Mouse (Mus musculus): Measurements from ENCODE around the gene Pik3c2b. TPM values are rescaled to one million over a fixed set of nuclear protein-coding genes. Genes with fewer than 3 reads are reported as not detected.

Pik3c2b gene
- 11.1 TPM for total RNA-seq (2023)

GRCm38 (mm10) chr1:133045011-133045860 lies at the start of gene Pik3c2b:
Pik3c2b (plus strand) TSS chr1:133045667.

DNA sequence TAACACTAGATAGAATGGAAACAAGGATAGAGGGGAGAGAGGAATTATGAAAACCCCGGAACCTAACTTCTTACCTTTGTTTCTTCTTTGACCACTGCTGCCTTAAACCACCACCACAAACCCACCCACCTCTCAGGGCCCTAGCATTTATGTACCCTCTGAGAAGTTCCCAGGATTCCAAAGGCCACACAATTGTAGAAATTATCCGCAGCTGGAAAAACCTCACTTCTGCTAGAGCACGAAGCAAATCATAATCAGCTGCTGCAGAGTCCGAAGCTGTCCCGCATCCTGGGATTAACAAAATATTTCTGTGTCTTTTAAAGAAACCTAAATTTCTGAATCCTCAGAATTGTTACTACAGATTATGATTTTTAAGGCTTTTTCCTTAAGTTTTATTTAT lies 15.0 kb upstream of the Pik3c2b start, which contains the start of gene Mdm4:
Gene Mdm4, minus strand, starts transcription at position 101 of the 400 bp plus-strand sequence.

DNA sequence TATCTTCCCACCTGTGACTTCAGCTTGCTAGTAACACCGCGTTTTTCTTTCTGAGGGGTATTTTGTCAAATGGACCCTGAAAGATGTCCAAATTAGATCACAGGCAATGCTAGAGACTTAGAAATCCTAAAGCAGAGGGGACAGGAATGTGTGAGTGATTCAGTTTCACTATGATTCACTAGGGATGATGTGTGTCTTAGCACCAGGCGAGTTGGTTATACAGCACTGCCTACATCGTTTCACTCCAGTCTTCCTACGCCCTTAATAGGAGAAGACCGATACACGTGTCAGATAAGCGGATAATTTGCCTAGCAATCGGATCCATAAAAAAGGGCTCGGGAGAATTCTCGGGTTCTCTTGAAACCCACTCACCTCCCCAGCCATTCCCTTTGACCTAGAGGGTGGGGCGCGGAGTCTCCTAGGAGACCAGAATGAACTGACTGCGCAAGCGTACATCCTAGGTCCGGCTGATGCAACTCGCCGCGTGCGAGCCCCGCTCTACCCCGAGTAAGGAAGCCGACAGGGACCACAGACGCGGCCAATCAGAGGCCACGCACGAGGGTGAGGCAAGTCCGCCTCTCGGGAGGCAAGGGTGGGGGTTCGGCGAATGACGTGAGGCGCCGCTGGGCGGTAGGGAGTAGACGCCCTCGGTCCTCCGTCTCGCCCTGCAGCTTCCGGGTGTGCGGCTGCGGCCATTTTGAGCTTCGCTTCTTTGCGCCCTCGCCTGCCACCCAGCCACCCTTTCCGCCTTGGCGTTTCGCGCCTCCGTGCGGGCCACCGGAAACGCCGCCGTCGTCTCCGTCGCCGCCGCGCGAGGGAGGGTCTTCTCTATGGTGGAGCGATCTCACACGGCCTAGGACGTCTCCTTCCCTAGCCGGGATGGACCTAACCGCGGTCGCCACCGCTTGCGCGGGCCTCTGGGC lies 85.4 kb downstream of the Pik3c2b start, which contains the start of gene Ppp1r15b:
Gene Ppp1r15b, plus strand, starts transcription at position 506 of the 923 bp plus-strand sequence.

Other genes starting within 250 kb of the Pik3c2b start
- gene Lrrn2, start 165.4 kb upstream of the Pik3c2b start, total RNA-seq (2023), result not detected
- gene Mdm4, start 15.1 kb upstream of the Pik3c2b start, total RNA-seq (2023), result 272 TPM
- gene Ppp1r15b, start 85.5 kb downstream of the Pik3c2b start, total RNA-seq (2023), result 108 TPM
- 8.5 TPM for gene Plekha6, start 118.5 kb downstream of the Pik3c2b start, total RNA-seq (2023)

Measured in CD4-positive naive resting alpha-beta T cell, adult 57 days (primary cell).